8 mouse cellular contexts compared by ENCODE assay signal in the genomic region with DNA sequence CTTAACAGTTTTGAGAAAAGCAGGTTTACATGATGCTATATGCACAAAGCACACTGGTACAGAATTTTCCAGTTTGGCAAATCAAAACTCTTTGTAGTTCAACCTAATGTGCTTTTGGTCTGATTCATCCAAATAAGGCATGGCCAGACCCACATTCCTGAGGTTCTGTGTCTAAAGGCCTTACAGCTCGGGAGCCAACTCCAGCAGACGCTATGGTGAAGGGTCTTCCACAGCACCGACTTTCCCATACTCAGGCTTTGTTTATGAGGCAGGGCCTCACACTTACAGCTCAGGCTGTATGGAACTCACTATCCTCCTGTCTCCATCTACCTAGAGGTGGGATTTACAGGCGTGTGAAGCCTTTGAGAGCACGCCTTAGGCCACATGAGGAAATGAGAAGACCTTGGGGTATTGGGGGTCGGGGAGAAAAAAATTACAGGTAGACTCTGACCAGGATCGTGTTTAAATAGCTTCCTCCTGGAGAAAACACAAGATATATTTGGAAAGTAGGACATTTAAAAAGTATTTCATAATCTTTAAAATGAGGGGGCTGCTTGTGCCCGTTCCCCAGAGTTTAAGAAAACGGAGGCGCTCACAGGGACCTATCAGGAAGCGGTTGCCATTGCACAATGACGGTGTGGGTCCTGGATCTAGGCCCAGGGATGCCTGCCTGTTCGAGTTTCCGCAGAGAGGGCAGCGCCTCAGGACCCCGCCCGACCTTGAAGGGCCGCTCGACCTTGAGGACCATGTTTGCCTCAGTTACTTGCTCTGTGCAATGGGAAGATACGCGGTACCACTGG. TPM values are rescaled to one million over a fixed set of nuclear protein-coding genes. Genes with fewer than 3 reads are reported as not detected.
DNase-seq lines count a peak whose midpoint lies in the region; ATAC-seq and TF ChIP-seq lines count a peak whose summit lies in the region.

TSS of gene Ppia (plus strand) at position 693 of the 800 bp plus-strand sequence.

- H3K36me3 ChIP-seq in forebrain, embryonic 13.5 days (ENCODE audit: poor library complexity, severe bottlenecking), result peaks cover 15% of the 10 kb centered on the region
- peaks cover 14% of the 10 kb centered on the region for H3K36me3 ChIP-seq in midbrain, embryonic 13.5 days

- TF ChIP-seq CTCF in layer of hippocampus, adult 2 months (conservative IDR thresholded peaks at IDR 0.05), result no peak

- no peaks in the 10 kb centered on the region for H3K27me3 ChIP-seq in forebrain, embryonic 13.5 days
- H3K27me3 ChIP-seq in midbrain, embryonic 13.5 days, result no peaks in the 10 kb centered on the region

- no peaks in the 10 kb centered on the region for H3K9me3 ChIP-seq in forebrain, embryonic 13.5 days (replicated peaks)
- no peaks in the 10 kb centered on the region for H3K9me3 ChIP-seq in midbrain, embryonic 13.5 days

- peak within 1 kb of the TSS; percentile 99 for H3K27ac ChIP-seq in layer of hippocampus, adult 2 months
- peak within 1 kb of the TSS; percentile 95 for H3K27ac ChIP-seq in forebrain, embryonic 13.5 days
- peak within 1 kb of the TSS; percentile 96 for H3K27ac ChIP-seq in midbrain, embryonic 13.5 days

- H3K4me2 ChIP-seq in forebrain, embryonic 13.5 days, result peak within 1 kb of the TSS; percentile 75
- H3K4me2 ChIP-seq in midbrain, embryonic 13.5 days (replicated peaks), result peak within 1 kb of the TSS; percentile 69

- no peak for DNase-seq in layer of hippocampus, adult 2 months (ENCODE audit: low spot score in 2 of 2)
- no peak for DNase-seq in layer of hippocampus, adult 9-10 months (ENCODE audit: low spot score)
- no peak for DNase-seq in adrenal gland, postnatal 14 days
- no peak for DNase-seq in heart, postnatal 4 days
- DNase-seq in left cerebral cortex, postnatal 36 days (ENCODE audit: low spot score in 2 of 2), result no peak
- no peak for DNase-seq in T-cell, adult 2 months (ENCODE audit: low spot score)

- peaks cover 30% of the 10 kb centered on the region for H3K4me1 ChIP-seq in forebrain, embryonic 13.5 days
- peaks cover 32% of the 10 kb centered on the region for H3K4me1 ChIP-seq in midbrain, embryonic 13.5 days (replicated peaks)

- peak within 1 kb of the TSS; percentile 92 for H3K4me3 ChIP-seq in layer of hippocampus, adult 2 months
- peak within 1 kb of the TSS; percentile 78 for H3K4me3 ChIP-seq in forebrain, embryonic 13.5 days
- H3K4me3 ChIP-seq in midbrain, embryonic 13.5 days (replicated peaks), result peak within 1 kb of the TSS; percentile 90

- H3K9ac ChIP-seq in forebrain, embryonic 13.5 days, result peak within 1 kb of the TSS; percentile 94
- H3K9ac ChIP-seq in midbrain, embryonic 13.5 days (replicated peaks), result peak within 1 kb of the TSS; percentile 96

- intact Hi-C loops in left cerebral cortex, postnatal 36 days (cut with DNase I), result no loop called here

- 13% methylated on average over 21 of the region's 21 CpGs for WGBS in forebrain, embryonic 13.5 days
- 14% methylated on average over 21 of the region's 21 CpGs for WGBS in midbrain, embryonic 13.5 days

- ATAC-seq in forebrain, embryonic 13.5 days, result no peak
- no peak; the same call in 1 of the 2 replicates for ATAC-seq in midbrain, embryonic 13.5 days

RNA-seq across cellular contexts. Expression of gene Ppia, which starts in this region (rescaled TPM):
- total RNA-seq in layer of hippocampus, adult 2 months (2021), result 1,000 to 10,000 TPM; 1,589 to 1,677 TPM
- total RNA-seq in adrenal gland, postnatal 14 days (2021), result 1,829 and 1,894 TPM in 2 replicates
- polyA plus RNA-seq in forebrain, embryonic 13.5 days (2015; fragmentation: Nextera tagmentation; extraction: Ambion mirVana), result 4,373 and 4,619 TPM in 2 replicates
- total RNA-seq in heart, postnatal 4 days (2021), result 1,000 to 10,000 TPM; 1,521 to 1,568 TPM
- 1,000 to 10,000 TPM; 1,722 to 2,059 TPM for total RNA-seq in left cerebral cortex, postnatal 36 days (2021)
- 3,782 and 3,914 TPM in 2 replicates for polyA plus RNA-seq in midbrain, embryonic 13.5 days (2015; fragmentation: Nextera tagmentation; extraction: Ambion mirVana)
